Mouse (Mus musculus): ENCODE measurements around the gene Il4ra.

DNA sequence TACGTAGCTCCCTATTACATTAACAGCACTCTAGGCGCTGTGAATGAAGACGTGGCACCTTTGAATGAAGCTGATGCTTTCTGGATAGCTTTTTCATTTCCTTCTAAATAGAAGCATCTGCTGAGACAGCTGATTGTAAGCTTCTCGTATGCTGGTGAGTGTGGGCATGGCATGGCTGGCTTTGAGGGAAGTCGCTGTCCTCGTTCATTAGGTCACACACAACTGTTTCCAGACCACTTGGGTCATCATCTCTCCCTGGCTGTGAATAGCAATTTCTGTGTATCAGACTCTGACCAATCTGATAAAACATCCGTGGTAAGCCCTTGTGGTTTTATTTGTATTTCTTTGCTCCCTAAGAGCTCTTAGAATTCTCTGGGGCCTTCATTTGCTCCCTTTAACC lies 66.1 kb downstream of the Il4ra start:
- no peak for TF ChIP-seq POLR2A (IDR thresholded peaks at IDR 0.05; ENCODE audit: control insufficient read depth, low read depth, low read length)
- TF ChIP-seq CTCF (IDR thresholded peaks at IDR 0.05; ENCODE audit: control insufficient read depth, insufficient read depth, insufficient replicate concordance, low read depth, low read length), result no peak

All from testis, adult 2 months (tissue).